Mouse (Mus musculus): ENCODE measurements around the gene Il16. TPM values are rescaled to one million over a fixed set of nuclear protein-coding genes. Genes with fewer than 3 reads are reported as not detected.

Il16 gene
- polyA plus RNA-seq, 1 experiment from 2014 or later: 6.8 TPM

DNA sequence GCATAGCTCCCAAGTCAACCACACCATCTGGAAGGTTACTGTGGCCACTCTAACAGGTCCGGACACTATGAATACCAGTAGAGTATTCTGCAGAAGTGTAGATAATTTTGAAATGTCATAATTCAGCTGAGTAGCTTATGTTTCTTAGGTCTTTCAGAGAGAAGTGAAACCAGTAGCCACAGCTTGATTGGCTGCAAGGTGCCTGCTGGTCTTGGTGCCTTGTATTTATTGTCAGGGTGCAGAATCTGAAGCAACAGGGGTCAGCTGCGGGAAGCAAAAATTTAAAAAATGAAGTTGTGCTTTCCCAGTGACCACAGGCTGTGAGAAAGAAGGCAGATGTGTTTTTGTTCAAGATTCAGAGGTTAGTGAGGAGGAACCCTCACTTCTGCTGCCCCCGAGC, 129.3 kb downstream of the Il16 start:
- no peaks in the 10 kb centered on the region for H3K9me3 ChIP-seq (replicated peaks; ENCODE audit: control insufficient read depth, low read length)
- H3K27ac ChIP-seq (ENCODE audit: low read length): no peak overlapping the region
- H3K4me1 ChIP-seq (ENCODE audit: control insufficient read depth, insufficient read depth, low read length): no peaks in the 10 kb centered on the region
- H3K9ac ChIP-seq (ENCODE audit: low read length): no peak overlapping the region
- H3K4me3 ChIP-seq (replicated peaks; ENCODE audit: low read length): no peak overlapping the region
- 85% methylated on average over 3 of the region's 3 CpGs for WGBS
- H3K36me3 ChIP-seq (ENCODE audit: control insufficient read depth, insufficient read depth, low read length): no peaks in the 10 kb centered on the region
- no peaks in the 10 kb centered on the region for H3K27me3 ChIP-seq (ENCODE audit: control insufficient read depth, insufficient read depth, low read length)
- no peak overlapping the region for H3K4me2 ChIP-seq (ENCODE audit: low read depth, low read length)
- ATAC-seq (ENCODE audit: insufficient read depth, low FRiP score): no peak

DNA sequence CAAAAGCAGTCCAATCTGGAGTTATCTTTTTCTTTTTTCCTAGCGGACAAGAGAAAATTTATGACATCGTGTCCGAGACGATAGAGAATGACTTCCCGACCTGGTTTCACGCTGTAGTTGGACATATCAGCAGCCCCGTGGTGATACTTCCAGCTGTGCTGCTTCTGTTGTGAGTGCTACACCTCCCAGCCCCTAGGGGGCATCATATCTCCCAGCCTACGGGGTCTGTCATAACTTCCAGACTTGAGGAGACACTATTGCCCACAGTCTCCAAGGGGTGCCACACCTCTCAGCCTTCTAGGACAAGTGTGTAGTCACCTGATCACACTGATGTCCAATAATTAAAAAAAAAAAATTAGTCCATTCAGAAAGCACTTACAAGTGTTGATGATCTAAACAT, 129.7 kb downstream of the Il16 start:
- H3K4me2 ChIP-seq (ENCODE audit: low read depth, low read length): no peak overlapping the region
- no peaks in the 10 kb centered on the region for H3K9me3 ChIP-seq (replicated peaks; ENCODE audit: control insufficient read depth, low read length)
- no peaks in the 10 kb centered on the region for H3K27me3 ChIP-seq (ENCODE audit: control insufficient read depth, insufficient read depth, low read length)
- WGBS: 92% methylated on average over 8 of the region's 8 CpGs
- H3K4me3 ChIP-seq (replicated peaks; ENCODE audit: low read length): no peak overlapping the region
- no peaks in the 10 kb centered on the region for H3K36me3 ChIP-seq (ENCODE audit: control insufficient read depth, insufficient read depth, low read length)
- no peak for ATAC-seq (ENCODE audit: insufficient read depth, low FRiP score)
- H3K27ac ChIP-seq (ENCODE audit: low read length): no peak overlapping the region
- no peaks in the 10 kb centered on the region for H3K4me1 ChIP-seq (ENCODE audit: control insufficient read depth, insufficient read depth, low read length)
- H3K9ac ChIP-seq (ENCODE audit: low read length): no peak overlapping the region

DNA sequence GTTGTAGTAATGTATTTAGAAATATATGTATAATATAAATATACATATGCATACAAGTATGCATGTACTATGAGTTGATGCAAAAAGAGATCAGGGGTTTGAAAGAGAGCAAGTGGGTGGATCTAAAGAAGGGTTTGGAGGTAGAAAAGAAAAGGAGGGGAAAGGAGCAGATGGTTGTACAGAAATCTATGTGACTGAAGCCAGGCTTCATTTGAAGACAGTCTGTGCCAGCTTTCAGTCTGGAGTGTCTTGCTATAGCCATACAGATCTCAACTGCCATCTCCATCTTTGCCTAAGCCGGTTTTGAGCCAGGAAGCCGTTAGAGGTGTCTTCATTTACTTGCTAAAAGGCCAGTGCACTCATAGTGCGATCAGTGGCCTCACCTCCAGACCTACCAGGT, 130.3 kb downstream of the Il16 start:
- ATAC-seq (ENCODE audit: insufficient read depth, low FRiP score): no peak
- Histone ChIP-seq H3K4me1 (ENCODE audit: control insufficient read depth, insufficient read depth, low read length) (no peaks in the 10 kb centered on the region), H3K27ac (ENCODE audit: low read length) (no peak overlapping the region), H3K36me3 (ENCODE audit: control insufficient read depth, insufficient read depth, low read length) (no peaks in the 10 kb centered on the region), H3K9ac (ENCODE audit: low read length) (no peak overlapping the region), H3K4me2 (ENCODE audit: low read depth, low read length) (no peak overlapping the region), H3K4me3 (replicated peaks; ENCODE audit: low read length) (no peak overlapping the region), H3K27me3 (ENCODE audit: control insufficient read depth, insufficient read depth, low read length) (no peaks in the 10 kb centered on the region), H3K9me3 (replicated peaks; ENCODE audit: control insufficient read depth, low read length) (no peaks in the 10 kb centered on the region)
- 92% methylated on average over 3 of the region's 3 CpGs for WGBS

DNA sequence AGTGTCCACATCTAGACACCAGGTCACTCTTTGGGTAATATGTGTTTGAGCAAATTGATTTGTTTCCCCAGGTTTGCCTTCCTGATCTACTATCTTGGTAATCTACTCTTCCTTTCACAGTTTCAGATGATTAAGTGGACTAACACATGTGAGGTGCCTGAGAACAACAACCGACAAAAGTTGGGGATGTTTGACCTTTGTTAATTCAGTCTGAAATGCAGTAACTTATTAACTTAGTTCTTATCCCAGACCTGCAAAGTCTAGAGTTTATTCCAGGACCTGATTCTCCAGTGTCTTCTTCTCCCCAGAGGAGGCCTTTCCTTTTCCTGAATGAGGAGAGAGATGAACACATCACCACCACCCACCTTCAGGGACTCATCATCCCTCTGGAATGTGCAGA, 133.6 kb downstream of the Il16 start:
- Histone ChIP-seq H3K9me3 (replicated peaks; ENCODE audit: control insufficient read depth, low read length) (no peaks in the 10 kb centered on the region), H3K4me3 (replicated peaks; ENCODE audit: low read length) (no peak overlapping the region), H3K27me3 (ENCODE audit: control insufficient read depth, insufficient read depth, low read length) (no peaks in the 10 kb centered on the region), H3K36me3 (ENCODE audit: control insufficient read depth, insufficient read depth, low read length) (no peaks in the 10 kb centered on the region), H3K4me1 (ENCODE audit: control insufficient read depth, insufficient read depth, low read length) (no peaks in the 10 kb centered on the region), H3K4me2 (ENCODE audit: low read depth, low read length) (no peak overlapping the region), H3K9ac (ENCODE audit: low read length) (no peak overlapping the region), H3K27ac (ENCODE audit: low read length) (no peak overlapping the region)
- 59% methylated on average over 1 of the region's 1 CpGs for WGBS
- ATAC-seq (ENCODE audit: insufficient read depth, low FRiP score): no peak

DNA sequence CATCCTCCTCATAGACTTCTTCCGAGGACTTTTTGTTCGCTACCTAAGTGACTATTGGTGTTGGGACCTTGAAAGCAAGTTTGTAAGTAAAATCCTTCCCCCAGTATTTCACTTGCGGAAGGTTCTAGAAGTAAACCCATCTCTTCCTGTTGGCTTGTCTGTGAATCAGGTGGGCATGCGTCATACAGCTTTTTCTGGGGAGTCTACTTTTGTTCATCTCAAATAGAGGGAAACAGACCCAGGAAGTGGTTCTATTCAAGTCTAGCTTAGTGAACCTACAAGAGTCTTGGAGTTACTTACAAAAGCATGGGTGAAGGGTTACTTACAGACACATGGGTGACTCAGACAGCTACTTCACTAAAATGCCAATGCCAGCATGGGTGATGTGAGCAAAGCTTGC, 135.6 kb downstream of the Il16 start:
- Histone ChIP-seq H3K36me3 (ENCODE audit: control insufficient read depth, insufficient read depth, low read length) (no peaks in the 10 kb centered on the region), H3K4me2 (ENCODE audit: low read depth, low read length) (no peak overlapping the region), H3K9ac (ENCODE audit: low read length) (no peak overlapping the region), H3K27me3 (ENCODE audit: control insufficient read depth, insufficient read depth, low read length) (no peaks in the 10 kb centered on the region), H3K27ac (ENCODE audit: low read length) (no peak overlapping the region), H3K9me3 (replicated peaks; ENCODE audit: control insufficient read depth, low read length) (no peaks in the 10 kb centered on the region), H3K4me1 (ENCODE audit: control insufficient read depth, insufficient read depth, low read length) (no peaks in the 10 kb centered on the region), H3K4me3 (replicated peaks; ENCODE audit: low read length) (no peak overlapping the region)
- 98% methylated on average over 4 of the region's 4 CpGs for WGBS
- ATAC-seq (ENCODE audit: insufficient read depth, low FRiP score): no peak

DNA sequence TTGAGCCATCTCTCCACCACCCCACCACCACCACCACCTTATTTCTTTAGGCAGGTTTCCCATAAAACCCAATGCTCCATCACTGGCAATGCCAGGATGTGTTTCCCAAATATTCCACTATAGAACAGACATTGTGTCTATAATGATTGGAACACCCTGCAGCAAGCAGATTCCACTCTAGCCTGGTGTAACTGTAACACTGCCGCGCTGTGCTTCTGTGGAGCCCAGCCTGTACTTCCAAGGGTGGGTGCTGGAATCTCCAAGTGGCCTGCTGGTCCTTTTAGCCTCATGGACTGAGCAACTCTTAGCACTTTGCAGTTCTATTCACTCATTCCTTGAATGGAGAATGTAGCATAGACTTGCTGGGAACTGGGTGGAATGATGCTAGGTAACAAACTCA, 138.7 kb downstream of the Il16 start:
- WGBS: 96% methylated on average over 2 of the region's 2 CpGs
- Histone ChIP-seq H3K27ac (ENCODE audit: low read length) (no peak overlapping the region), H3K9ac (ENCODE audit: low read length) (no peak overlapping the region), H3K9me3 (replicated peaks; ENCODE audit: control insufficient read depth, low read length) (no peaks in the 10 kb centered on the region), H3K4me2 (ENCODE audit: low read depth, low read length) (no peak overlapping the region), H3K27me3 (ENCODE audit: control insufficient read depth, insufficient read depth, low read length) (no peaks in the 10 kb centered on the region), H3K4me1 (ENCODE audit: control insufficient read depth, insufficient read depth, low read length) (0 out of 2 replicates have a peak, but pooled peaks cover 3% of the 10 kb centered on the region), H3K36me3 (ENCODE audit: control insufficient read depth, insufficient read depth, low read length) (no peaks in the 10 kb centered on the region), H3K4me3 (replicated peaks; ENCODE audit: low read length) (no peak overlapping the region)
- ATAC-seq (ENCODE audit: insufficient read depth, low FRiP score): no peak

DNA sequence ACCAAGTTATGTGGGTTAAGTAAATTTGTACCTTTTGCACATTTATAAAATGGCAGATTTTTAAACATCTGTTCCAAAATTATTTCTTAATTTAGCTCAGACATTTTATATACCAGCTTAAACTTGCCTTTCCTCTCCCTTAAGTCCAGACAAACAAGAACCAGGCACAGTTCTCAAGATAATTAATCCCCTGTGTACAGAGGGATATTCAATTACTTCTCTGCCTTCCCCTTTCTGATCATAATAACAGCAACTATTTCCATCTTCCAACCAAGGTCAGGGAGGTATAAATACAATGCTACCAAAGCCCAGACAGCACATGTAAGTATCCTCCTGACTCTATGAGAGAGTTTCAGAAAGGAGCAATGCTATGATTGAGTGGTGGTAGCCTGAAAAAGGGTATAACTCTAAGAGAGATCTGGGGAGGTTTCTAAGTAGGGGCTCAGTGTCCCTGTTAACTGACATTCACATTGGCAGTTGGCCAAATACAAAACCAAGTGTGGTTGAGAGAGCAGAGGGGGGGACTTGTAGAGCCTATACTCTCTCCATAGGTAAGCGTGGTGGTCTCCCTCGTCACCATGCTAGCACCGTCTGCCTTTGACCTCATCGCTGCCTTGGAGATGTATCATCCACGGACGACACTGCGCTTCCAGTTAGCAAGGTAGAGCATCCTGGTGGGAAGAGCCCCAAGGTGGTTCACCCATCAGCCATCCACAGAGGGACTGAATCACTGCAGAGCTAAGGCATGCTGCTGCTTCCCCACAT, 141.2 kb downstream of the Il16 start:
- Histone ChIP-seq H3K4me3 (replicated peaks; ENCODE audit: low read length) (no peak overlapping the region), H3K9me3 (replicated peaks; ENCODE audit: control insufficient read depth, low read length) (no peaks in the 10 kb centered on the region), H3K9ac (ENCODE audit: low read length) (no peak overlapping the region), H3K4me1 (ENCODE audit: control insufficient read depth, insufficient read depth, low read length) (0 out of 2 replicates have a peak, but pooled peaks cover 3% of the 10 kb centered on the region), H3K4me2 (ENCODE audit: low read depth, low read length) (no peak overlapping the region), H3K36me3 (ENCODE audit: control insufficient read depth, insufficient read depth, low read length) (no peaks in the 10 kb centered on the region), H3K27me3 (ENCODE audit: control insufficient read depth, insufficient read depth, low read length) (no peaks in the 10 kb centered on the region), H3K27ac (ENCODE audit: low read length) (no peak overlapping the region)
- WGBS: 86% methylated on average over 7 of the region's 7 CpGs
- no peak for ATAC-seq (ENCODE audit: insufficient read depth, low FRiP score)

DNA sequence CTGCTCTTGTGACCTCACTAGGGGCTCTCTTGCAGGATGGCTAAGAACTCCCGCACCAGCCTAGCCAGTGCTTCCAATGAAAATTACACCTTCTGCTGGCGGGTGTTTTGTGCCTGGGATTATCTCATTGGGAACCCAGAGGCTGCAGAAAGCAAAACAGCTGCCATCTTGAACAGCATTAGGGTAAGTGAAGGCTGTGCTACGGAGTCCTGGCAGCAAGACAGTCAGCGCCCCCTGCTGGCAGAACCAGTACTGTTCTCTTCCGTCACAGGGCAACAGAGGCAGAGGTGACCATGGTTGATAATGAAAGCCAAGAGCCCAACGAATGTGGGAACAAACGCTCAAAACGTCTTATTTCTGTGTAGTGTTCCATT, 145.6 kb downstream of the Il16 start:
- Histone ChIP-seq H3K36me3 (ENCODE audit: control insufficient read depth, insufficient read depth, low read length) (no peaks in the 10 kb centered on the region), H3K4me1 (ENCODE audit: control insufficient read depth, insufficient read depth, low read length) (0 out of 2 replicates have a peak, but pooled peaks cover 3% of the 10 kb centered on the region), H3K9me3 (replicated peaks; ENCODE audit: control insufficient read depth, low read length) (no peaks in the 10 kb centered on the region), H3K27ac (ENCODE audit: low read length) (0 out of 2 replicates have a peak overlapping the region, but pooled peaks have one; percentile 9), H3K4me2 (ENCODE audit: low read depth, low read length) (no peak overlapping the region), H3K9ac (ENCODE audit: low read length) (no peak overlapping the region), H3K27me3 (ENCODE audit: control insufficient read depth, insufficient read depth, low read length) (no peaks in the 10 kb centered on the region), H3K4me3 (replicated peaks; ENCODE audit: low read length) (no peak overlapping the region)
- 61% methylated on average over 8 of the region's 8 CpGs for WGBS
- no peak for ATAC-seq (ENCODE audit: insufficient read depth, low FRiP score)

DNA sequence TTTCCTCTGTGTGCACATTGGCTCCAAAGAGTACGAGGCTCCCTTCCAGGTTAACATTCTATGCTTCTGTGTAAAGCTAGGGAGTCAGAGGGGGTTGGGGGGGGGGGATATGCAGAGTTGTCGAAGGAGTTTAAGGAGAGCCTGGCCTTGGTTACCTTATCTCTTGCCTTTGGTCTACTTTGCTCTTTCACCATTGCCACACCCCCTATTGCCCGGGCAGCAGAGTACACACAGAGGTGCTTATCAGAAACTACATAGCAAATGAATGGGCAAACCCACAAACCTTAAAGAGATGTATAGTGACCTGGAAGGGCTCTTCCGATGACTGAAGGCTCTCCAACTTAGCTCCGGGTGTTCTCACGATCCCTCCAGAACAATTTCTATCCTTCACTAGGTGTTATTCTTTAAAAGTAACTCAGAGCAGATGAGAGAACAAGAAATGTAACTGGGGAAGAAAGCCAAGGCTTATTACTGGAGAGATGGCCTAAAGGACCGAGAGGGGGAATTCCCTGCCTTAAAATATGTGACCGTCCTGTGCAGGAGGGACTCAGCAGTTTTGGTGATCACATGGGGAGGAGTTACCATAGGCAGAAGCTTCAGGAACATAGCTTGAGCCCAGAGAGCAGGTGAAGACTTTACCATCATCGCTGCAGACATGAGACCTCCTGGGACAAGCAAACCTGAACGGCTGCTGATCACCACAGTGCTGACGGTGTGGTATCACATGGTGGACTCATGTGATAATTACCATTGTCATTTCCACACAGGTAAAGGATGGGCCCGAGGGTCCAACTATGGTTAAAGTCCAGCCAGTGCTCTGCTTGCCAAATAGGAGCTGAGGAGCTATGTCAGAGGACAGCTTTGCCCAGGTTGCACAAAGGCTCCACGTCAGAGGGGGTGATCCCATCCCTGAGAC, 146.3 kb downstream of the Il16 start:
- 70% methylated on average over 13 of the region's 13 CpGs for WGBS
- Histone ChIP-seq H3K9ac (ENCODE audit: low read length) (no peak overlapping the region), H3K4me2 (ENCODE audit: low read depth, low read length) (no peak overlapping the region), H3K27ac (ENCODE audit: low read length) (peak overlapping the region; percentile 31; the same call in 1 of the 2 replicates), H3K36me3 (ENCODE audit: control insufficient read depth, insufficient read depth, low read length) (no peaks in the 10 kb centered on the region), H3K4me1 (ENCODE audit: control insufficient read depth, insufficient read depth, low read length) (0 out of 2 replicates have a peak, but pooled peaks cover 1% of the 10 kb centered on the region), H3K27me3 (ENCODE audit: control insufficient read depth, insufficient read depth, low read length) (no peaks in the 10 kb centered on the region), H3K9me3 (replicated peaks; ENCODE audit: control insufficient read depth, low read length) (no peaks in the 10 kb centered on the region), H3K4me3 (replicated peaks; ENCODE audit: low read length) (no peak overlapping the region)
- peak; percentile 88; the same call in 1 of the 2 replicates for ATAC-seq (ENCODE audit: insufficient read depth, low FRiP score)
